ENCODE assay signal across 8 mouse cellular contexts in genomic region chr12:109830303-109831020, GRCm38 (mm10).
A peak's percentile ranks its signal among the peaks of the same experiment; 100 is the strongest.
DNase-seq lines count a peak whose midpoint lies in the region; ATAC-seq lines count a peak whose summit lies in the region.
"Had no signal": no experiment of that assay in that cellular context is flagged by ENCODE, and none has a peak within 500 bp of the region (broad histone marks: within the 10 kb centered on the region; RNA-seq: fewer than 3 reads in every experiment).

No protein-coding gene starts in this region.

- H3K9ac ChIP-seq in liver, embryonic 12.5 days, result no peak overlapping the region
- no peak overlapping the region for H3K9ac ChIP-seq in forebrain, embryonic 14.5 days (ENCODE audit: low read length)
- H3K9ac ChIP-seq in limb, embryonic 11.5 days (ENCODE audit: low read length), result no peak overlapping the region
- H3K9ac ChIP-seq in stomach, embryonic 15.5 days, result no peak overlapping the region

- DNase-seq in liver, result peak; percentile 21
- peak; percentile 63 for DNase-seq in forebrain, embryonic 14.5 days (ENCODE audit: low spot score)
- peak; percentile 79 for DNase-seq in limb, embryonic 11.5 days (ENCODE audit: low spot score)
- no peak for DNase-seq in frontal cortex, postnatal 36 days (ENCODE audit: low spot score in 2 of 2)

- ATAC-seq in liver, embryonic 12.5 days, result no peak
- 0 out of 2 replicates have a peak, but pooled peaks have one; percentile 50 for ATAC-seq in common myeloid progenitor, adult 5-6 weeks (replicated peaks; ENCODE audit: low read depth, poor library complexity, severe bottlenecking)
- peak; percentile 72 for ATAC-seq in forebrain, embryonic 14.5 days
- ATAC-seq in limb, embryonic 11.5 days (ENCODE audit: insufficient number of reproducible peaks, low FRiP score, low TSS enrichment, low read depth), result no peak
- peak; percentile 43; the same call in 1 of the 2 replicates for ATAC-seq in stomach, embryonic 15.5 days (ENCODE audit: insufficient read depth, low FRiP score, low read depth)

- no peaks in the 10 kb centered on the region for H3K4me1 ChIP-seq in liver, embryonic 12.5 days
- peaks cover 15% of the 10 kb centered on the region; the same call in 1 of the 2 replicates for H3K4me1 ChIP-seq in forebrain, embryonic 14.5 days (ENCODE audit: control insufficient read depth, insufficient read depth, low read length)
- H3K4me1 ChIP-seq in limb, embryonic 11.5 days (ENCODE audit: control insufficient read depth, insufficient read depth, low read length), result peaks cover 13% of the 10 kb centered on the region
- no peaks in the 10 kb centered on the region for H3K4me1 ChIP-seq in stomach, embryonic 15.5 days
- H3K4me1 ChIP-seq: megakaryocyte, embryonic 14.5 days had no signal

- no peaks in the 10 kb centered on the region for H3K27me3 ChIP-seq in liver, embryonic 12.5 days (replicated peaks)
- no peaks in the 10 kb centered on the region for H3K27me3 ChIP-seq in forebrain, embryonic 14.5 days (replicated peaks; ENCODE audit: control insufficient read depth, insufficient read depth, low read length)
- no peaks in the 10 kb centered on the region for H3K27me3 ChIP-seq in limb, embryonic 11.5 days (ENCODE audit: control insufficient read depth, insufficient read depth, low read length)
- H3K27me3 ChIP-seq in stomach, embryonic 15.5 days (replicated peaks), result no peaks in the 10 kb centered on the region

- 40% methylated on average over 16 of the region's 16 CpGs for WGBS in liver, embryonic 12.5 days (ENCODE audit: insufficient replicate concordance)
- 22% methylated on average over 16 of the region's 16 CpGs for WGBS in forebrain, embryonic 14.5 days
- WGBS in limb, embryonic 11.5 days, result 22% methylated on average over 16 of the region's 16 CpGs
- WGBS in stomach, embryonic 15.5 days, result 47% methylated on average over 16 of the region's 16 CpGs

- H3K27ac ChIP-seq in liver, embryonic 12.5 days, result no peak overlapping the region
- no peak overlapping the region for H3K27ac ChIP-seq in forebrain, embryonic 14.5 days (ENCODE audit: low read depth, low read length)
- H3K27ac ChIP-seq in limb, embryonic 11.5 days (replicated peaks; ENCODE audit: low read depth, low read length), result no peak overlapping the region
- no peak overlapping the region for H3K27ac ChIP-seq in stomach, embryonic 15.5 days

- H3K4me2 ChIP-seq in liver, embryonic 12.5 days, result no peak overlapping the region
- no peak overlapping the region for H3K4me2 ChIP-seq in forebrain, embryonic 14.5 days (ENCODE audit: low read length)
- no peak overlapping the region for H3K4me2 ChIP-seq in limb, embryonic 11.5 days (ENCODE audit: low read depth, severe bottlenecking)
- H3K4me2 ChIP-seq in stomach, embryonic 15.5 days, result no peak overlapping the region

- H3K9me3 ChIP-seq in liver, embryonic 12.5 days (replicated peaks), result no peaks in the 10 kb centered on the region
- H3K9me3 ChIP-seq in forebrain, embryonic 14.5 days (replicated peaks; ENCODE audit: control insufficient read depth, low read length), result no peaks in the 10 kb centered on the region
- no peaks in the 10 kb centered on the region for H3K9me3 ChIP-seq in limb, embryonic 11.5 days (ENCODE audit: control insufficient read depth, low read length)
- no peaks in the 10 kb centered on the region for H3K9me3 ChIP-seq in stomach, embryonic 15.5 days

- no peak overlapping the region for H3K4me3 ChIP-seq in liver, embryonic 12.5 days
- H3K4me3 ChIP-seq in forebrain, embryonic 14.5 days (ENCODE audit: low read depth, low read length), result no peak overlapping the region
- H3K4me3 ChIP-seq in limb, embryonic 11.5 days (ENCODE audit: low read depth, low read length), result no peak overlapping the region
- H3K4me3 ChIP-seq in stomach, embryonic 15.5 days (replicated peaks), result no peak overlapping the region
- H3K4me3 ChIP-seq: megakaryocyte, embryonic 14.5 days had no signal

- H3K36me3 ChIP-seq in liver, embryonic 12.5 days, result no peaks in the 10 kb centered on the region
- no peaks in the 10 kb centered on the region for H3K36me3 ChIP-seq in forebrain, embryonic 14.5 days (ENCODE audit: control insufficient read depth, insufficient read depth, low read length)
- H3K36me3 ChIP-seq in limb, embryonic 11.5 days (ENCODE audit: control insufficient read depth, insufficient read depth, low read length), result no peaks in the 10 kb centered on the region
- H3K36me3 ChIP-seq in stomach, embryonic 15.5 days, result no peaks in the 10 kb centered on the region

Comparison
In these comparisons a context has a peak if more than half of its experiments do, and no peak if none do; other contexts are left out.
1. DNase-seq: peak in liver (single experiment), forebrain, embryonic 14.5 days (single experiment) and limb, embryonic 11.5 days (single experiment); none in frontal cortex, postnatal 36 days (0 of 2).
2. ATAC-seq: peak in common myeloid progenitor, adult 5-6 weeks (single experiment), forebrain, embryonic 14.5 days (single experiment) and stomach, embryonic 15.5 days (single experiment); none in liver, embryonic 12.5 days (single experiment) and limb, embryonic 11.5 days (single experiment).